Mouse (Mus musculus) granulocyte monocyte progenitor cell, adult 5-6 weeks (primary cell): ENCODE results near the gene Kirrel3. TPM values are rescaled to one million over a fixed set of nuclear protein-coding genes. Genes with fewer than 3 reads are reported as not detected.

ENCODE experiments used
- ATAC-seq: replicated peaks from 2 replicates; pipeline ENCODE4 v1.8.0; 2016; ENCODE audit warnings: mild to moderate bottlenecking, moderate TSS enrichment, inconsistent platforms; ENCODE audit not compliant: poor library complexity, severe bottlenecking
- total RNA-seq, 2 experiments: library from RNA; stranded (forward) in 1 of 2; stranded (reverse) in 1 of 2; fragments of 200-712, 200-1000 nt in 1 of 2; fragments of >200 nt in 1 of 2; fragmentation: Nextera tagmentation in 1 of 2; gene quantifications; 2 replicates each; pipeline ENCODE4 v1.2.3; 2014 to 2017

The Kirrel3 gene
- total RNA-seq, 2 experiments from 2014 or later = not detected

DNA sequence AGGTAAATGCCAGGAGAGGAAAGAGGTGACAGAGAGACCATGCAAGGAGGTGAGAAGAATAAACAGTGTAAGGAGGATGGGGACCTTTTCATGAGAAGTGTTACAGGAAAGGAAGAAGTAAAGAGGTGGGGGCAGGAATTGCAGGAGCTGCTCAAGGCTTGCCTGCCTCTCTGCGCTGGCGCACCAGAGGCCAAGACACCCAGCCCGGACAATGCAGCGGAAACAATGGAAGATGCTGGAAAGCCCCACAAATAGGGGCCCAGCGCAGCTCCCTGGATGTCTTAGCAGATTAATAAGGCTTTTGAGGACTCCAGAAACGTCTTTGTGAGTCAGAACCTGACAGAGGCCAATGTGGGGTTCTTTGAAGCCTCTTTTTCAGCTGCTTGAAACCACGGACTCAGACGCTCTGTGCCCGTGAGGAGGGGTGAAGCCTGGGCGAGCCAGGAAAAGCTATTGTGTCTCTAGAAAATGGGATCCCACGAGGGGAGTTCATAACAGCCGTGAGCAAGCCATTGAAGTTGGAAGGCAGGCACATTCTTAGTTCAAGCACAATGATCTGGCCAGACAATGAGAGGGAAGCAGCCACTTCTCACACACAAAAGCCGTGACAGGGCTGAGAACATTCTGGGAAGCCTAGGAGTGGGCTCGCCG is 385.7 kb downstream of the Kirrel3 start:
- ATAC-seq = no peak

DNA sequence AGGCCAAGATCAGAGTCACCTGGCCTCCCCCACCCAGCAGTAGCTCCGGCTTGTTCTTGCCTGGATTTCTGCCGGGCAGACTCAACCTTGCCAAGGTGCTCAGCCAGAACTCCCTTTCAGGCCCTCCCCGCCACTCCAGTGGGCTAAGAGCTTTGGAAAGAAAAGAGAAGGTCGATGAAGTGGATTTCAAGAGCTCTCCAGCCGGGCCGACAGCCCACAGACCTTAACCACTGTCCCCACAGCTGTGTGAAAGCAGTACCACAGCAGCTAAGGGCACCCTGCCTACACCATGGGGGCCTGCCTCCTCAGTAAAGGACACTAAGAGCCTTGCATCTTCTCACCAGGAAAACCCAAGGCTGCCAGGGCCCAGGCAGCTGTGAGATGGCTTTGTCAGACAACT is 389.5 kb downstream of the Kirrel3 start:
- ATAC-seq = no peak

DNA sequence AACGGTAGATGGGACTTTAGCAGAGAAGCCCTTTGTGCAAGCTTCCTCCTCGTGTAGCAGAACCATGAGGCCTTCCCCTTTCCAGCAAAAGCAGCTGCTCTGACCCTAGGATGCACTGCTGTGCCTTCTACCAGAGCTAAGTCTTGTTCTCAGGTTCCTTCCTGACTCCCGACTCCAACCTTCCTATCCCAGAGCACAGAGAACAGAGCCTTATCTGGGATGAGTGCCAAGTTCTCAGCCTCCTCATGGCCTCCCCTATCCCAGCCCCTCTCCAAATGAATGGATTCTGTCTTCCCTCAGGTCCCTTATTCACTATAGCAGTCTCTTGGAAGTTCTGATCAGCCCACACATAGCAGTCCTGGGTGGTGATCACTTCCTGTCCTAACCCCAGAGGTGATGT is 391.5 kb downstream of the Kirrel3 start:
- no peak for ATAC-seq

DNA sequence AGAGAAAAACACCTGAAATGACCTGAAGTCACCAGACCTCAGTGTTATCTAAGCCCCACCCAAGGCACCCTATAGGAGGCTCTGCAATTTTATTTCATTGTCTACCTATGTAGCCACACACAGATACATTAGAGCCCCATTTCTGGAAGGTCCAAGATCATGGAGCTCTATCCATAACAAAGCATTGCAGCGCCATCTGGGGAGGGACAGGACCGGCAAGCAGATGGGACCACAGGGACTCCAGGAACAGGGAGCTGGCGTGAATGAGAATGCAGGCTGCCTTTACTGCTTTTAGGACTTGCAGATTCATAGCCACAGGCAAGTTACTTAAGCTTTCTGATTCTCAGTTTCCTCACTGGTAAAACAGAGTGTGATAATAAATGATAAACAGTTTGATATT is 392.1 kb downstream of the Kirrel3 start:
- ATAC-seq = no peak

DNA sequence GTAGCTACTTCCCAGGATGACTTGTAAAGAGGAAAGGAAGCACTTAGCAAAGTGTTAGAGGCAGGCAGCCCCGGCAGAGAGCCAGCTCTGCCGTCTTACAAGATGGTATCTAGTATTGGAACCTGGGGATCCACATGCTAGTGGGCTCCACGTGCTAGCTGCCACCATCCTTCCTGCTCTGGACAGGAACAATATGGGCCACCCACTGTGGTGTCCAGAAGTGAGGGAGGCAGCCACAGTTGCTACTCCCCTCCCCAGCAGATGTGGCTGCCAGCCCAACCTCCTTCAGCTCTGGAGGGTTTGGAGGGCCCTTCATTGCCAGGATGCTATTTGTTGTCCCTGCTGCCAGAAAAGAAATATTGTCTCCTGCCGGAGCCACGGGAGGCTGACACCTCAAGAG is 396.1 kb downstream of the Kirrel3 start:
- no peak for ATAC-seq

DNA sequence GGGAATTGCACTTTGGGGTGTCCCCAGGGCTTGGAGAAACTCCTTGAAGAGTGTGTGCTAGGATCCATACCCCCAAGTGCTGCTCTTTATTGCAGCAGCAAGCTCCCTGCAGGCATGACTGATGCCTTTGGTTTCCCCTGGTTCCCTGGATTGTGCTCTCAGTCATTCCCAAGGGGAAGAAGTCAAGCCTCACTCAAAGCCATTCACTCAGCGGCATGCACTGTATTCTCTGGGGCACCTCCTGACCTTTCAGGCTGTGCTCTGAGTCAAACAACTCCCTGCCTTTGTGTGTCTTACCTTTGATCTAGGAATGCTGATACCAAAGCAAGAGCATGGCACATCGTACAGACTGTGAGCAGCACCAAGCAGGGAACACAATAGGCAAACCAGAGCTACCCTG is 396.5 kb downstream of the Kirrel3 start:
- no peak for ATAC-seq

DNA sequence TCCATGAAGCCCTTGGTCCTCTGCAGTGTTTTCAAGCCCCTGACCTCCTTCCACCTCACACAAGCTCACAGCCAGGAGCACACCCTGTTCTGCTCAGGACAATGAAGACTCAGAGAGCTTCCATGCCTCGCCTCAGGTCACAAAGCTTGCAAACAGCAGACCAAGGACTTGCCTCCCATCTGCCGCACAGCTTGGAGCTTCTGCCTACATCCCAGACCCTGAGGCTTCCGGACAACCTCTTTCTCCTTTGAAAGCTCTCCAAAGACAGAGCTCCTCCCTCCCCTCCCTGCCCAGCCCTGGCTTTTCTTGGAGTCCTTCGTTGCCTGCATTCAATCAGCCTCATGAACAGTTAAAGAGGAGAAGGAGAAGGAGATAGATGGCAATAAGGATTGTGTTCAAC is 397.4 kb downstream of the Kirrel3 start:
- ATAC-seq = no peak

DNA sequence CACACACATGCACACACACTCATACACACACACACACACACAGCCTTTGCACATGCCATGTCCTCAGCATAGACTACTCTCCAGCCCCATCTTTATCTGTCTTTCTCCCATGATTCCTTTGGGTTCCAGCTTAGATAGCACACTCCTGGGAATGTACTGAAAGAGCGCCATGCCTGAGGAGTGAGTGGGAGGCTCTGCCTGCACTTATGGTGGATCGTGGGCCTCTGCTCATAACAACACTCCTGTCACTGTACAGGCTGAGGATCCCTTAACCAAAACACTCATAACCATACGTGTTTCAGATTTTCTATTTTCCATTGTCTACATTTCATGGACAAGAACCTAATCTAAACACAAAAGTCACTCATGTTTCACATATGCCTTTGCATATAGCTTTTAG is 398.6 kb downstream of the Kirrel3 start:
- no peak for ATAC-seq

DNA sequence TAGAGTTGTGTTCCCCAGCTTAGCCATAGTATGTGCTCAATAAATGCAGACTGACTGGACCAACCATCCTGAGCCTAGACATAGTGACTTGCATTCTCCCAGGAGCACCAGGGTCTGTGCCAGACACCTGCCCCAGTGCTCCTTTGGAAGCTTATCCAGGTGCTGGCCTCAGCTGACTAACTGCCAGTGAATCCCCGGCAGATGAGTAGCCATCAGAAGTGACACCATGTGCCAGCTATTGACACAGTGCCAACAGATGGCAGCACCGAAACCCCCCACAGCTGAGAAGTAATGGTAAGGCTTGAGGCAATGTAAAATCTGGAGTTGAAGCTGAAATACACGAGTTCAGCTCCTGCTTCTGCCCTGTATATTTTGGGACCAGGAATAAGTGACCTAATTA is 399.2 kb downstream of the Kirrel3 start:
- ATAC-seq = no peak

DNA sequence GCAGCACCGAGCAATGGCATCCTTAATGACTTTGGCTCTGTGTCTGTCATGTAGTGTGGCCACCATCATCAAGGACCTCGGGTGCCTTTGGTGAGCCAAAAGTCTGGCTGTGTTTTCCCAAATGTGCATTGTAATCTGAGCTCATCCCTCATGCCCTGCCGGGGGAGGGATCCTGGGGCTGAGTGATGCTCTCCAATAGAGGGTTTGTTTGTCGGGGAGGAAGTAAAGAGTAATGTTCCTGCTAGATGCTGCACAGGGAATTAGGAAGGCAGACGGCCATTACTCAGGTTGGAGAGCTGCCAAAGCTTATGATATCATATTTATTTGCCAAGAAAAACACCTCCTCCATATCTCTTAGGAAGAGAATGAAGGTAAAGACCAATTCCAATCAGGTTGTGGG is 401.1 kb downstream of the Kirrel3 start:
- no peak for ATAC-seq

DNA sequence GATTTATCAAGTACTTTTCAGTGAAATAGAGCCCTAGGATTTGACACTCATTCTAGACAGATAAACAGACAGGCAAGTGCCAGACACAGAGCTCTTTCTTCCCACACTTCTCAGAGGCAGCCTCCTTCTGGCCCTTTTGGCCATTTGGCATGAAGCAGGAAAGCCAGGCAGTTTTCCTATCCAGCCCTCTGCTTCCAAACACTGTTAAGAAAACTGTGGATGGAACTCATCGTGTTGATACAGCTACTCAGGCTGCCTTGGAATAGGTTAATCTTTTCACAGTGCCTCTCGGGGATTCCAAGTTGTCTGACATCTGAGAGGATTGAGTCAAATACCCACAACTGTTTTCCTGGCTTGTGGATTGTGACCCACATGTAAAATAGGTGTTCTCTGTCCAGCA is 401.5 kb downstream of the Kirrel3 start:
- no peak for ATAC-seq

DNA sequence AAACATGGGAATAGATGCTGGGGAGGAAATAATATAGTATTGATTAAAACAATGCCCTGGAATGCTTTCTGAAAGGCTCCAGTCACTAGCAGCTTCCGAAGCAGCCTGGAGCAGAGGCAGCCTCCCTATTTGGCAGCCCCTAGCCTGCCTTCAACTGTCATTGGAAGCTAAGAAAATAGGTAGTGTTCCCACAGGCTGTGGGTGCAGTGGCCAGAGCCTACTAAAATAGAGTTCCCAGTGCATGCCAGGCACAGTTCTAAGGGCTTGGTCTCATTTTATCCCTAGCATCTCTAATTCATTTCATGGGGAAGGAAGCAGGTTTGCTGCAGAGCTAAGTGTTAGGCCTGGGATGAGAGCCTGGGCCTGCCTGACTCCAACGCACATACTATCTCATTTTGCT is 402.6 kb downstream of the Kirrel3 start:
- ATAC-seq = no peak

DNA sequence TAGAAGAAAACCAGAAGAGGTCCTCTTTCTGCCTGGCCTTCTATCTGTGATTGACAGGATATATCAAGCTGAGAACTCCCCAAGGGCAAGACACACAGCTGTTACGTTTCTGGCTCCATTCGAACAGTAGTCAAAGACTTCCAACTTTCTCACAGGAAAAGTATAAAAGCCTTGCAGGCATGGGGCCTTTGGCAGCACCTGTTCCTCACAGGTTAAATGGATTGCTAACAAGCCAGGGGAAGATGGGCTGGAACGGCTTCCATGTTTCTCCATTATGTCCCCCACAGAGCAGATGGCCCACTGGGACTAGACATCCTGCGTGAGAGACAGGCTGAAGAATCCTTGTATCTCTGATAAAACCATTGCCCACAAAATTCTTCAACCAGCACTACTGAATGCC is 415.5 kb downstream of the Kirrel3 start:
- ATAC-seq = no peak

DNA sequence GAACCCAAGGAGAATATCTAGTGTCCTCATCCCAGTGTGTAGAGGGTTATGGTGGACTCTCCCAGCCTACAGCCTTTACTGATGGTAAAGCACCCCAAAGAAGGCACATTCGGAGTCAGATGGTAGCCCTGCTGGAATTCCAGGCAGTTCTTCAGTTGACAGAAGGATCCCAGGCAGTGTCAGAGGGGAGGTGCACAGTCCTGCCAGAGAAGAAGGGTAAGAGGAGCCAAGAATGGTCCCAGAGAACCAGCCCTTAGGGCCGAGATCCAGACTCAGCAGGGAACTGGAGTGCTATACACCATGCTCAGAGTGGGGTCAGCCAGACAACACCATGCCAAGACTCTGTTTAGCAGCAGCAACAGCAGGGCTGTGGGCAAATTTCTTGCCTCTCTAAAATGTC is 416.2 kb downstream of the Kirrel3 start:
- no peak for ATAC-seq

DNA sequence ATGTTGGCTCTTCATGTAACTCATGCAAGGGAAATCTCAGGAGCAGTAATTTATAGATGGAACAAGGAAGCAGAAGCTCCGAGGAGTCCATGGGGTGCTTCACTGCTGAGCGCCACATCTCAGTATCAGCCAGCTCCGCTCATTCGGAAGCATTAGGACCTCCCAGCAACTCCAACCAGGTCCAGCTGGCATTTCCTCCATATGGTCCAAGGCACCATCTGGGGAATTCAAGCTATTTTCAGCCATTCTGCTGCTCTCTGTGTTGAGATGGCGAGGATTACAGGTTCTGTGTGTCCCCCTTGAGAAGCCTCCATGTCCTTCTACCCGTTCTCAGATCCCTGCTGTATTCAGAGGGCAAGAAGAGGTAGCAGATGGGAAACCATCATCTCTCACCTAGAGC is 419.5 kb downstream of the Kirrel3 start:
- ATAC-seq = no peak

DNA sequence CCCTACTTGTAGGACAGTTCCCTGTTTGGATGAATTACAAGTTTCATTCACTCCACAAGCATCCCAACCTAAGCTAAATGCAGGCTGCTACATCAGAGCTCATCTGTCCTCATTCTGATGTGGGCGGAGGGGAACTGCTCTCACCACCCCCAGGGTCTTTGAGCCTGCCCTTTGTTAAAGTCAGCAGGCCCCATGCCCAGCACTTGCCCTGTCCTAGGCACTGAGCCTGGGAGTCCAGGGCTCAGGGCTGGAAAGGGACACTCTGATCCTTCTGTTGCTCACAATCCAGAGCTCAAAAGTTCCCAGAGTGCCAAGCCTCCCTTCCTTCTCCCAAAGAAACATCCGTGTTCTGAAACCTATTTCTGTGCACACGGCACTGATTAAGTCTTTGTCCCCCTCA is 422.3 kb downstream of the Kirrel3 start:
- no peak for ATAC-seq

DNA sequence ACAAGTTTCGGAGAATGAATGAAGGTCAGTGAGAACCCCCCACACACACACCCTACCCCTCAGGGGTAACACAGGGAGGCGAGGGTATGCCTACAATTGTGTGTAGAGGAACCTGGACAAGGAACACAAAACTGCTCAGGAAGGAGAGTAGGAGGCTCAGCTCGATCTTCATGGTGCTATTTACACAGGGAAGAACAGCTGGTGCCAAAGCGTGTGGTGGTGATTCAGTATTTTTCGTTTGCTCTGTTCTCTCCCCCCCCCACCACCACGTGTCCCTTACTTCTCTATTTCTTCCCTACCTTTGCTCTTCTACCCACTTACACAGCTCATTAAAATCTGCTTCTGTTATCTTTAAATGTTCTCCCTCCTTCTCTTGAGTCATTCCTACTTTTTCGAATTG is 426.1 kb downstream of the Kirrel3 start:
- no peak for ATAC-seq

DNA sequence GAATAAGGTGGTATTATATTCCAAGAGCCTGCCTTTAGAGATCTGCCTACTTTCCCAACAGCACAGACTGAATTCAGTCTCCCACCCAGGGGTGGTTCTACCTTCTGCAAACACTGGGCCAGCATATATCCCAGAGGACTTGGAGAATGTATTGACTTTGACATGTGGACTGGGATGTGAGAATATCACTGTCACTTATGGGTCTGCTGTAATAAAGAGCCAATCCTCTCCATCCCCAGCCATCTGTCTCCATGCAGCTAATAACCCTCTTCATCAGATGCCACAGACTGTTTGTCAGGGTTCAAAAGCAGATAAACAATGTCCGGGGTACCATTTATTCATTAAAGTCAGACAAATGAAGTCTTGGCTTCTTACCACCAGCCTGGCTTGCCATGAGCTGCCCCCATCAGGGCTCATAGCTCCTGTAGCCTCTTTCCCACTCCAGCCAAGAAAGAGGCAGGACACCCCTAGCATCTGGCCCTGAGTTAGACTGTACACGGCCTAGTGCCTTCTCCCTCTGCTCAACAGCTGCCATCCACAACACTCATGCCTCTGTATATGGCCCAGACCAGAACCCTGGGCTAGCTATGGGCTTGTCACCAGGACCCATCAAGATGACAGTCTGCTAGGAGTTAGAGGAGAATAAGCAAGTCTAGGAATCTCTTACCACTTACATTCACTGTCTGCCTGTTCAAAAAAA is 426.7 kb downstream of the Kirrel3 start:
- no peak for ATAC-seq

DNA sequence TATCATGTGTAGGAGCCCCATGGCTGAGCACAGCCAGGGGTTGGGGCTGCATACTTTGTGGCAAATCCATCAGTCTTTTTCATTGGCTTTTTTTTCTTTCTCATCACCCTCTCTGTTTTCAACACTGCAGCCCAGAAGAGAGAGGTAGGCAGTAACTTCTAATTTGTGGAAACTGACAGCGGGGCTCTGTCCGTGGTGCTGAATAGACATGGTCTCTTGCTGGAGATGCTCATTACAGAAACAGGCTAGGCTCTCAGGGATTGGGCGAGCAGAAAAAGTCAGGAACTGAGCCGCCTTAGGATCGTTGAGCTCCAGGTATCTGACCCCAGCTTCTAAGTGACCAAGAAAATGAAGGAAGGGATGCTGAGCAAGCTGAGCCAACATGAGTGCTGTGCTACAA is 427.3 kb downstream of the Kirrel3 start:
- ATAC-seq = no peak

DNA sequence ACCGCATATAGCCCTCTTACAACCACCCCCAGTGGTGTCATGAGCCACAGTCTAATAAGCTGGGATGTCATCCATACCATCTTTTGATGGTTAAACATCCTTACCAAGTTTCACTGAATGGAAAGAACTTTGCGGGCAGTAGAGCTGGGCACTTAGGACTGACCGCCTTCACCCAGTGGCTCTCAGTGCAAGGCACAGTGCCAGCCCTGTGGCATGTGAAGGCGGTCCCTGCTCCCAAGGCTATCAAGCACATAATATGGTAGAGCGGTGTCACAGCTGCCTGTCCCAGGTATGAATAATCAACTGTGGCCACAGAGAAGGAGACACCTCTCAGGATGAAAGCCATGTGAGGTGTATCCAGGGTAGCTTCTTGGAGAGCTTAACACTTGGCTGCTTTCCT is 433.3 kb downstream of the Kirrel3 start:
- no peak for ATAC-seq

DNA sequence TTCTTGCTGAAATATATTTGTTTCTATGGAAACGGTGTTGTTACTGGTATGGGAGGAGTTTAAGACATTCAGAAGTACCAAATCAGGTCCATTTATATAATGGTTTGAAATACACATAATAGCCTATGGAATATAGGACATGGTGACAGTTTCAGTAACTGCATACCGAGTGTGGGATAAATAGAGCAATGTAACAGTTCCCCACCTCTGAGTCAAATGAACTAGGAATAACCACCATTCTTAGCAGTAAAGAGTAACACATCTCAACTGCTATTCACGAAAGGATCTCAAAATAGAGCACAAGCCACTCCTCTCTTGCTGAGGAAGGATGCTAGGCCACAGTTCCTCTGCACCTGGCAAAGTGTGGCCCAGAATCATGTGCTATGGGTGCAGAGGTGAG is 434.4 kb downstream of the Kirrel3 start:
- ATAC-seq = no peak

DNA sequence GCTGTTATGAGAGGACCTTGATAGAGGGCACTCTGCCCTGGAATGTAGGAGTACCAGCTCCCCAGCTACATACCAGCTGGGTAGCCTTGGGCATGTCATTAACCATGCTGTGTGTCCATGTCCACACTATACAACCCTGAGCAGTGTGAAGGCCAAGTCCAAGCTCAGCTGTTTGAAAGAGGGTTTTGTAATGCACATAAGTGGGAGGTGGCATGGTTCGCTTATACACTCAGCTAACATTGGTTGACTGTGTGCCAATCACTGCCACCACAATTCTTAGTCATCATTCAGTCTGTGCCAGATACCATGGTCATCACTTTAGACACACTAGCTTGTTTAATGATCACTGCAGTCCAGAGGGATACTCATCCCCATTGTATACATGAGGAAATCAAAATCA is 436.2 kb downstream of the Kirrel3 start:
- no peak for ATAC-seq
